Mouse (Mus musculus) liver, embryonic 14.5 days (tissue): ENCODE data around the gene Tmem45b.

Experiments
- CTCF ChIP-seq: IDR thresholded peaks from 2 replicates; pipeline ENCODE4 v1.5.1; 2016; ENCODE audit warnings: antibody characterized with exemption, low read depth, control low read depth
- EP300 ChIP-seq: IDR thresholded peaks from 2 replicates; pipeline ENCODE4 v1.6.1; 2016; ENCODE audit warnings: antibody characterized with exemption, low read depth

- no peak for TF ChIP-seq EP300
- no peak for TF ChIP-seq CTCF
Measured at GRCm38 (mm10) chr9:31441487-31441886, 22.8 kb downstream of the Tmem45b start.
